Mouse (Mus musculus): ENCODE data around the gene Papss2. TPM values are rescaled to one million over a fixed set of nuclear protein-coding genes. Genes with fewer than 3 reads are reported as not detected.

Gene Papss2
- 10 to 100 TPM; 14.5 to 15.4 TPM for total RNA-seq (2021)
- long read RNA-seq, experiment 1, transcript Papss2-202 (12 exons, 2,047 nt): major isoform, 5 of 6 reads
- long read RNA-seq, experiment 1, partial matches to known transcripts: 1 of 6 reads
- long read RNA-seq, experiment 1, other reads (novel, unspliced or antisense): 0 of 6 reads
- long read RNA-seq, experiment 2, transcript Papss2-202 (12 exons, 2,047 nt): major isoform, 12 of 14 reads
- long read RNA-seq, experiment 2, partial matches to known transcripts: 1 of 14 reads
- long read RNA-seq, experiment 2, other reads (novel, unspliced or antisense): 1 of 14 reads

GRCm38 (mm10) chr19:32595506-32596286 lies at the start of gene Papss2:
Gene Papss2, plus strand, starts transcription at chr19:32595790.
- DNase-seq (ENCODE audit: low spot score in 2 of 2): peak; percentile 53 to 71

- no peak for DNase-seq (ENCODE audit: low spot score in 2 of 2)
Observed at GRCm38 (mm10) chr19:32547396-32547795, 48.2 kb upstream of the Papss2 start.

- DNase-seq (ENCODE audit: low spot score in 2 of 2): no peak
Observed at GRCm38 (mm10) chr19:32548202-32548601, 47.4 kb upstream of the Papss2 start.

GRCm38 (mm10) chr19:32550446-32550845 lies 45.1 kb upstream of the Papss2 start:
- DNase-seq (ENCODE audit: low spot score in 2 of 2): no peak

- no peak for DNase-seq (ENCODE audit: low spot score in 2 of 2)
Observed at GRCm38 (mm10) chr19:32551442-32551841, 44.1 kb upstream of the Papss2 start.

- DNase-seq (ENCODE audit: low spot score in 2 of 2): no peak
Observed at GRCm38 (mm10) chr19:32552106-32552505, 43.5 kb upstream of the Papss2 start.

- DNase-seq (ENCODE audit: low spot score in 2 of 2): no peak
Observed at GRCm38 (mm10) chr19:32553310-32553709, 42.3 kb upstream of the Papss2 start.

GRCm38 (mm10) chr19:32555257-32555656 lies 40.3 kb upstream of the Papss2 start:
- no peak for DNase-seq (ENCODE audit: low spot score in 2 of 2)

GRCm38 (mm10) chr19:32567025-32567424 lies 28.6 kb upstream of the Papss2 start:
- DNase-seq (ENCODE audit: low spot score in 2 of 2): no peak

- no peak for DNase-seq (ENCODE audit: low spot score in 2 of 2)
Observed at GRCm38 (mm10) chr19:32567447-32567846, 28.1 kb upstream of the Papss2 start.

- DNase-seq (ENCODE audit: low spot score in 2 of 2): no peak
Observed at GRCm38 (mm10) chr19:32568470-32568869, 27.1 kb upstream of the Papss2 start.

- no peak for DNase-seq (ENCODE audit: low spot score in 2 of 2)
Observed at GRCm38 (mm10) chr19:32568961-32569653, 26.5 kb upstream of the Papss2 start.

- no peak for DNase-seq (ENCODE audit: low spot score in 2 of 2)
Observed at GRCm38 (mm10) chr19:32569725-32570124, 25.9 kb upstream of the Papss2 start.

GRCm38 (mm10) chr19:32572191-32572590 lies 23.4 kb upstream of the Papss2 start:
- no peak for DNase-seq (ENCODE audit: low spot score in 2 of 2)

GRCm38 (mm10) chr19:32573259-32573658 lies 22.3 kb upstream of the Papss2 start:
- DNase-seq (ENCODE audit: low spot score in 2 of 2): no peak

- DNase-seq (ENCODE audit: low spot score in 2 of 2): no peak
Observed at GRCm38 (mm10) chr19:32574846-32575245, 20.7 kb upstream of the Papss2 start.

GRCm38 (mm10) chr19:32577749-32578148 lies 17.8 kb upstream of the Papss2 start:
- no peak for DNase-seq (ENCODE audit: low spot score in 2 of 2)

GRCm38 (mm10) chr19:32583091-32583766 lies 12.4 kb upstream of the Papss2 start:
- no peak for DNase-seq (ENCODE audit: low spot score in 2 of 2)

GRCm38 (mm10) chr19:32587727-32588126 lies 7.9 kb upstream of the Papss2 start:
- DNase-seq (ENCODE audit: low spot score in 2 of 2): no peak

- no peak for DNase-seq (ENCODE audit: low spot score in 2 of 2)
Observed at GRCm38 (mm10) chr19:32592749-32593148, 2.8 kb upstream of the Papss2 start.

GRCm38 (mm10) chr19:32593870-32594269 lies 1.7 kb upstream of the Papss2 start:
- DNase-seq (ENCODE audit: low spot score in 2 of 2): no peak
